ENCODE assay signal across 14 mouse cellular contexts in genomic region chr12:36214389-36215148, GRCm38 (mm10). TPM values are rescaled to one million over a fixed set of nuclear protein-coding genes. Genes with fewer than 3 reads are reported as not detected.
DNase-seq lines count a peak whose midpoint lies in the region; ATAC-seq lines count a peak whose summit lies in the region.
"Had no signal": no experiment of that assay in that cellular context is flagged by ENCODE, and none has a peak within 500 bp of the region (broad histone marks: within the 10 kb centered on the region; RNA-seq: fewer than 3 reads in every experiment).

No protein-coding gene starts in this region.

- no peaks in the 10 kb centered on the region for H3K36me3 ChIP-seq in lung, embryonic 16.5 days (ENCODE audit: control insufficient read depth, insufficient read depth, low read length)
- no peaks in the 10 kb centered on the region for H3K36me3 ChIP-seq in hindbrain, embryonic 16.5 days (ENCODE audit: control insufficient read depth, insufficient read depth, low read length)
- H3K36me3 ChIP-seq in neural tube, embryonic 13.5 days = no peaks in the 10 kb centered on the region
- H3K36me3 ChIP-seq: limb, embryonic 13.5 days had no signal

- peak; percentile 28; the same call in 1 of the 2 replicates for ATAC-seq in lung, embryonic 16.5 days (ENCODE audit: low read depth)
- peak; percentile 97 for ATAC-seq in common myeloid progenitor, adult 5-6 weeks (replicated peaks; ENCODE audit: low read depth, poor library complexity, severe bottlenecking)
- peak; percentile 45; the same call in 1 of the 2 replicates for ATAC-seq in hindbrain, embryonic 16.5 days
- ATAC-seq in neural tube, embryonic 13.5 days (ENCODE audit: low read depth) = 0 out of 2 replicates have a peak, but pooled peaks have one; percentile 49

- no peaks in the 10 kb centered on the region for H3K9me3 ChIP-seq in lung, embryonic 16.5 days (ENCODE audit: control insufficient read depth, low read length)
- H3K9me3 ChIP-seq in hindbrain, embryonic 16.5 days (ENCODE audit: control insufficient read depth, low read length) = no peaks in the 10 kb centered on the region
- no peaks in the 10 kb centered on the region for H3K9me3 ChIP-seq in neural tube, embryonic 13.5 days
- H3K9me3 ChIP-seq: limb, embryonic 13.5 days had no signal

- WGBS in lung, embryonic 16.5 days = 50% methylated on average over 8 of the region's 8 CpGs
- WGBS in hindbrain, embryonic 16.5 days = 43% methylated on average over 8 of the region's 8 CpGs
- whole genome bisulfite sequencing in neural tube, embryonic 13.5 days = 47% methylated on average over 8 of the region's 8 CpGs

- H3K4me3 ChIP-seq in lung, embryonic 16.5 days (ENCODE audit: low read length) = no peak overlapping the region
- no peak overlapping the region for H3K4me3 ChIP-seq in hindbrain, embryonic 16.5 days (ENCODE audit: low read length)
- no peak overlapping the region for H3K4me3 ChIP-seq in neural tube, embryonic 13.5 days
- H3K4me3 ChIP-seq: limb, embryonic 13.5 days had no signal

- no peak overlapping the region for H3K9ac ChIP-seq in lung, embryonic 16.5 days (ENCODE audit: low read length)
- H3K9ac ChIP-seq in hindbrain, embryonic 16.5 days (ENCODE audit: low read depth, low read length) = no peak overlapping the region
- no peak overlapping the region for H3K9ac ChIP-seq in neural tube, embryonic 13.5 days
- H3K9ac ChIP-seq: limb, embryonic 13.5 days had no signal

- H3K27me3 ChIP-seq in lung, embryonic 16.5 days (ENCODE audit: control insufficient read depth, insufficient read depth, low read depth, low read length) = no peaks in the 10 kb centered on the region
- H3K27me3 ChIP-seq in hindbrain, embryonic 16.5 days (replicated peaks; ENCODE audit: control insufficient read depth, insufficient read depth, low read length) = no peaks in the 10 kb centered on the region
- H3K27me3 ChIP-seq in neural tube, embryonic 13.5 days = no peaks in the 10 kb centered on the region
- H3K27me3 ChIP-seq: limb, embryonic 13.5 days had no signal

- H3K4me2 ChIP-seq in lung, embryonic 16.5 days (ENCODE audit: low read depth, low read length) = no peak overlapping the region
- H3K4me2 ChIP-seq in hindbrain, embryonic 16.5 days (ENCODE audit: low read length) = no peak overlapping the region
- no peak overlapping the region for H3K4me2 ChIP-seq in neural tube, embryonic 13.5 days
- H3K4me2 ChIP-seq: limb, embryonic 13.5 days had no signal

- 0 out of 2 replicates have a peak, but pooled peaks cover 5% of the 10 kb centered on the region for H3K4me1 ChIP-seq in lung, embryonic 16.5 days (replicated peaks; ENCODE audit: control insufficient read depth, insufficient read depth, low read length)
- H3K4me1 ChIP-seq in hindbrain, embryonic 16.5 days (ENCODE audit: control insufficient read depth, insufficient read depth, low read depth, low read length) = no peaks in the 10 kb centered on the region
- H3K4me1 ChIP-seq in neural tube, embryonic 13.5 days (replicated peaks) = no peaks in the 10 kb centered on the region

- no peak for DNase-seq in lung, postnatal 4 days
- no peak for DNase-seq in cerebellum, adult 9-10 months
- no peak for DNase-seq in urinary bladder, postnatal 25 days (ENCODE audit: low spot score)

- H3K27ac ChIP-seq in lung, embryonic 16.5 days (ENCODE audit: low read length) = no peak overlapping the region
- H3K27ac ChIP-seq in hindbrain, embryonic 16.5 days (ENCODE audit: low read depth, low read length) = no peak overlapping the region
- H3K27ac ChIP-seq in neural tube, embryonic 13.5 days (replicated peaks) = no peak overlapping the region
- H3K27ac ChIP-seq: limb, embryonic 13.5 days; macrophage had no signal

RNA-seq across cellular contexts. Expression of gene Lrrc72, which starts 38.6 kb away (rescaled TPM):
- not detected in 2 replicates for polyA plus RNA-seq in lung, embryonic 16.5 days (2015; fragmentation: Nextera tagmentation; extraction: Ambion mirVana)
- not detected in 2 replicates for total RNA-seq in common myeloid progenitor, adult 5-6 weeks (2017)
- polyA plus RNA-seq in hindbrain, embryonic 16.5 days (2015; fragmentation: Nextera tagmentation; extraction: Ambion mirVana) = not detected in 2 replicates
- polyA plus RNA-seq in neural tube, embryonic 13.5 days (2015; fragmentation: Nextera tagmentation; extraction: Ambion mirVana) = not detected in 2 replicates
- total RNA-seq: gastrocnemius, adult 18-20 months had no signal
- polyA plus RNA-seq: activated CD4-positive, CD25-positive, alpha-beta regulatory T cell, adult 4 months; embryonic facial prominence, embryonic 11.5 days; heart, embryonic 14.5 days; kidney, adult 2 months; limb, embryonic 13.5 days; macrophage had no signal

RNA-seq across cellular contexts. Expression of gene Bzw2, which starts 56.7 kb away (rescaled TPM):
- 132 and 157 TPM in 2 replicates for polyA plus RNA-seq in lung, embryonic 16.5 days (2015; fragmentation: Nextera tagmentation; extraction: Ambion mirVana)
- 132 and 152 TPM in 2 replicates for total RNA-seq in common myeloid progenitor, adult 5-6 weeks (2017)
- polyA plus RNA-seq in hindbrain, embryonic 16.5 days (2015; fragmentation: Nextera tagmentation; extraction: Ambion mirVana) = 330 and 343 TPM in 2 replicates
- polyA plus RNA-seq in neural tube, embryonic 13.5 days (2015; fragmentation: Nextera tagmentation; extraction: Ambion mirVana) = 389 and 400 TPM in 2 replicates

RNA-seq across cellular contexts. Expression of gene Ankmy2, which starts 57.7 kb away (rescaled TPM):
- 36.9 and 39.2 TPM in 2 replicates for polyA plus RNA-seq in lung, embryonic 16.5 days (2015; fragmentation: Nextera tagmentation; extraction: Ambion mirVana)
- total RNA-seq in common myeloid progenitor, adult 5-6 weeks (2017) = 23.5 and 24.3 TPM in 2 replicates
- polyA plus RNA-seq in hindbrain, embryonic 16.5 days (2015; fragmentation: Nextera tagmentation; extraction: Ambion mirVana) = 78.6 and 81.0 TPM in 2 replicates
- polyA plus RNA-seq in neural tube, embryonic 13.5 days (2015; fragmentation: Nextera tagmentation; extraction: Ambion mirVana) = 58.3 and 62.6 TPM in 2 replicates

Comparison
In these comparisons a context has a peak if more than half of its experiments do, and no peak if none do; other contexts are left out.
1. ATAC-seq: peak in every context shown above with its lines; median percentile 97 in common myeloid progenitor, adult 5-6 weeks; 49 in neural tube, embryonic 13.5 days; 45 in hindbrain, embryonic 16.5 days; 28 in lung, embryonic 16.5 days.